Comparison of ENCODE assay signal across 28 mouse cellular contexts in the genomic region with DNA sequence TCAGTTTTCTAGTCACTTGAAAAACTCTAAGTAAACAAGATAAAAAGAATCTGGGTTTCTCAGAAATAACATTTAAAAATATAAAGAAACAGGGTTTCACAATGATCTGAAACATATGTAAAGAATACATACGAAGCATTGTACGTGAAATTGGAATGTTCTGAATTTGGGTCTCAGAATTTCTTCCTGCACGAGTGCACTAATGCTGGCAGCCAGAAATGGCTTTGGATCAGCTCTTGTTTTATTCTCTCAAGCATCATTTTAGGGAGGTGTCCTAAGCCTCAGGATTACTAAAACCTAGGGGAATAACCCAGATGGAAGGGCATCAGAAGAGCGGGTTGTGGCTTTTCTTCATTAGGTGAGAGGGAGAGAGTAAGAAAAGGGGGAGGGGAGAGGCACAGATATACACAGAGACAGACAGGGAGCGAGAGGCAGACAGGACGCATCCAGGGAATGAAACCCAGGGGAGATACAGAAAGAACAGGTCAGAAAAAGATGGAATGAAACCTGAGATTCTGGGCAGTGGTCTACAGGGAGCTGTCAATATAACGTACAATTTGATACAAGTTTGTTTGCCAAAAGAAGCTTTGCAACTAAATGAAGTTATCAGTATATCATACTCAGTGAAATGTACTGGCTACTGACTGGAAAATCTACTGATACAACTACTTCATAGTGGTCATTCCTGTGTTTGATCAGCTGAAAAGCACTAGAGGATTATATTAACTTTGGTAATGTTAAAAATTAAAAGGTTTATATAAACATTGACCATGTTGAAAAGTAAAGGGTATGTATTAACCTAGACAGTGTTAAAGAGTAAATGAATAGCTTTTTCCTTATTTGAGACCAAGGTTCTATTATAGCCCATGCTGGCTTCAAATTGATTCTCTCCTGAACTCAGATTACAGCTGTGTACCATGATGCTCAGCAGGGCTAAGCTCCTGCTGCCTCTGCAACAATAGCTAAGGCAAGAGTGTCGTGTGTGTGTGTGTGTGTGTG. TPM values are rescaled to one million over a fixed set of nuclear protein-coding genes. Genes with fewer than 3 reads are reported as not detected.
DNase-seq lines count a peak whose midpoint lies in the region; ATAC-seq lines count a peak whose summit lies in the region.
"Had no signal": no experiment of that assay in that cellular context is flagged by ENCODE, and none has a peak within 500 bp of the region (broad histone marks: within the 10 kb centered on the region; RNA-seq: fewer than 3 reads in every experiment).

No protein-coding gene starts in this region.

- H3K4me2 ChIP-seq in kidney, embryonic 15.5 days: no peak overlapping the region
- H3K4me2 ChIP-seq in liver, embryonic 11.5 days: no peak overlapping the region
- H3K4me2 ChIP-seq: hindbrain, embryonic 14.5 days; lung, embryonic 15.5 days; midbrain, embryonic 12.5 days; neural tube, embryonic 12.5 days had no signal

- H3K27ac ChIP-seq in kidney, embryonic 15.5 days: peak overlapping the region; percentile 85
- H3K27ac ChIP-seq in liver, embryonic 11.5 days (ENCODE audit: low read depth, low read length): no peak overlapping the region
- H3K27ac ChIP-seq: forebrain, embryonic 10.5 days; heart, embryonic 10.5 days; hindbrain, embryonic 14.5 days; layer of hippocampus, adult 2 months; lung, embryonic 15.5 days; midbrain, embryonic 12.5 days; neural tube, embryonic 12.5 days; stomach, postnatal 0 days had no signal

- H3K9ac ChIP-seq in kidney, embryonic 15.5 days: no peak overlapping the region
- no peak overlapping the region for H3K9ac ChIP-seq in liver, embryonic 11.5 days (ENCODE audit: low read depth, low read length)
- H3K9ac ChIP-seq: forebrain, postnatal 0 days; hindbrain, embryonic 14.5 days; lung, embryonic 15.5 days; midbrain, embryonic 12.5 days; neural tube, embryonic 12.5 days had no signal

- H3K4me3 ChIP-seq in kidney, embryonic 15.5 days (replicated peaks): no peak overlapping the region
- H3K4me3 ChIP-seq in liver, embryonic 11.5 days (ENCODE audit: low read depth, low read length): no peak overlapping the region
- H3K4me3 ChIP-seq: forebrain, embryonic 10.5 days; heart, embryonic 10.5 days; layer of hippocampus, adult 2 months; lung, embryonic 15.5 days; midbrain, embryonic 12.5 days; myocyte; neural tube, embryonic 12.5 days had no signal

- no peaks in the 10 kb centered on the region for H3K36me3 ChIP-seq in kidney, embryonic 15.5 days
- H3K36me3 ChIP-seq in liver, embryonic 11.5 days (ENCODE audit: control insufficient read depth, insufficient read depth, low read length): no peaks in the 10 kb centered on the region
- H3K36me3 ChIP-seq: forebrain, embryonic 10.5 days; heart, embryonic 10.5 days; lung, embryonic 15.5 days; midbrain, embryonic 12.5 days; neural tube, embryonic 12.5 days had no signal

- H3K27me3 ChIP-seq in kidney, embryonic 15.5 days: no peaks in the 10 kb centered on the region
- H3K27me3 ChIP-seq in liver, embryonic 11.5 days (replicated peaks; ENCODE audit: control insufficient read depth, insufficient read depth, low read length): no peaks in the 10 kb centered on the region
- H3K27me3 ChIP-seq: lung, embryonic 15.5 days; midbrain, embryonic 12.5 days; neural tube, embryonic 12.5 days had no signal

- H3K4me1 ChIP-seq in kidney, embryonic 15.5 days: peaks cover 12% of the 10 kb centered on the region
- no peaks in the 10 kb centered on the region for H3K4me1 ChIP-seq in liver, embryonic 11.5 days (replicated peaks; ENCODE audit: control insufficient read depth, insufficient read depth, low read length)
- H3K4me1 ChIP-seq: forebrain, embryonic 10.5 days; heart, embryonic 10.5 days; midbrain, embryonic 12.5 days; neural tube, embryonic 12.5 days had no signal

- ATAC-seq in kidney, embryonic 15.5 days (replicated peaks; ENCODE audit: low FRiP score): peak; percentile 92
- no peak for ATAC-seq in liver, embryonic 11.5 days (replicated peaks; ENCODE audit: low FRiP score)
- ATAC-seq: activated CD4-positive, CD25-positive, alpha-beta regulatory T cell, adult 4 months; CD4-positive, CD25-positive, alpha-beta regulatory T cell, adult 4 months; forebrain, postnatal 0 days; intestine, postnatal 0 days had no signal

- WGBS in kidney, embryonic 15.5 days: 72% methylated on average over 8 of the region's 8 CpGs
- 85% methylated on average over 8 of the region's 8 CpGs for WGBS in liver, embryonic 11.5 days

- H3K9me3 ChIP-seq in kidney, embryonic 15.5 days (replicated peaks): no peaks in the 10 kb centered on the region
- no peaks in the 10 kb centered on the region for H3K9me3 ChIP-seq in liver, embryonic 11.5 days (ENCODE audit: control insufficient read depth, low read length)
- H3K9me3 ChIP-seq: forebrain, embryonic 10.5 days; heart, embryonic 10.5 days; lung, embryonic 15.5 days; midbrain, embryonic 12.5 days; neural tube, embryonic 12.5 days had no signal

- DNase-seq in kidney, adult 11 months: peak; percentile 35
- no peak for DNase-seq in kidney, postnatal 10 days
- DNase-seq in kidney, adult 18-20 months: peak; percentile 31
- peak; percentile 19 to 54 for DNase-seq in kidney, postnatal 36 days
- no peak for DNase-seq in liver, embryonic 11.5 days (ENCODE audit: low spot score)
- DNase-seq in cerebellum, postnatal 10 days: no peak
- DNase-seq: adrenal gland, adult 2 months; cerebellum, adult 18-20 months; cerebellum, postnatal 14 days; forebrain, postnatal 0 days; gastrocnemius, postnatal 10 days; right cerebral cortex, adult 18-20 months; right cerebral cortex, postnatal 4 days; thymus, adult 2 months; thymus, postnatal 36 days had no signal

RNA-seq across cellular contexts. Expression of gene Picalm, which starts 37.3 kb away (rescaled TPM):
- polyA plus RNA-seq in kidney, embryonic 15.5 days (2015; fragmentation: Nextera tagmentation; extraction: Ambion mirVana): 39.1 and 39.9 TPM in 2 replicates
- 62.6 and 65.9 TPM in 2 replicates for polyA plus RNA-seq in liver, embryonic 11.5 days (2014; fragmentation: Nextera tagmentation; extraction: Ambion mirVana)

Comparison
In these comparisons a context has a peak if more than half of its experiments do, and no peak if none do; other contexts are left out.
1. DNase-seq: peak in kidney, adult 11 months (single experiment), kidney, adult 18-20 months (single experiment) and kidney, postnatal 36 days (2 of 2); none in kidney, postnatal 10 days (single experiment), liver, embryonic 11.5 days (single experiment) and cerebellum, postnatal 10 days (0 of 2).